Mouse (Mus musculus) megakaryocyte, embryonic 14.5 days (primary cell): Measurements from ENCODE around the gene Rpl23.

Source experiments
- FLI1 ChIP-seq: IDR thresholded peaks from 2 replicates; pipeline ENCODE4 v1.6.1; 2012; ENCODE audit warnings: low read length, inconsistent platforms, mixed read lengths
- GATA1 ChIP-seq: IDR thresholded peaks from 3 replicates; pipeline ENCODE4 v1.6.1; 2012; ENCODE audit warnings: mixed read lengths, low read length, inconsistent platforms, borderline replicate concordance

GRCm38 (mm10) chr11:97832001-97832400 lies 49.8 kb upstream of the Rpl23 start:
- no peak for TF ChIP-seq GATA1
- TF ChIP-seq FLI1 = no peak
